Mouse (Mus musculus): ENCODE data around the gene Olfr727. TPM values are rescaled to one million over a fixed set of nuclear protein-coding genes. Genes with fewer than 3 reads are reported as not detected.

Olfr727 gene
- total RNA-seq (2021), result not detected

DNA sequence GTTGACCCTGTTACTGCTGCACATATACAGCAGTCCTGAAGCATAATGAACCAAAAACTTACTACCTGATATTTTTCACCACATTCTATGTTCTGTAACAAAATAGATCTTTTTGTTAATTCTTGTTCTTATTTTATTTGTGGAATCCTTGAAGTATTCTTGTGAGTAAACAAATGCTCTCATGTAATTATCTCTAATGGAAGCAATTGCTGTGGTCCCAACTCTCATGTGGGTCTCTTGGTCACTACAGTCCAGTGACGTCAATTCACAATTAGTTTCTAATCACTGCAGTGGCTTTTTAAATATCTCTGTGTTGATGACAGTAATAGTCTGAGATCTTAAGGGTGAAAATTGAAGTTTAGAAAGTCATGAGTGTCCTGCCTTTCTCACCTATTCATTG is at the start of gene Olfr727:
Gene Olfr727 (plus strand): TSS at position 301 of the 400 bp plus-strand sequence.
- no peak for DNase-seq
- intact Hi-C loops (cut with DNase I), result no loop called here

GRCm38 (mm10) chr14:50090853-50091252 is 32.1 kb upstream of the Olfr727 start, which contains the start of gene Olfr726:
TSS of gene Olfr726 (minus strand) at chr14:50090953.
- intact Hi-C loops (cut with DNase I), result no loop called here

DNA sequence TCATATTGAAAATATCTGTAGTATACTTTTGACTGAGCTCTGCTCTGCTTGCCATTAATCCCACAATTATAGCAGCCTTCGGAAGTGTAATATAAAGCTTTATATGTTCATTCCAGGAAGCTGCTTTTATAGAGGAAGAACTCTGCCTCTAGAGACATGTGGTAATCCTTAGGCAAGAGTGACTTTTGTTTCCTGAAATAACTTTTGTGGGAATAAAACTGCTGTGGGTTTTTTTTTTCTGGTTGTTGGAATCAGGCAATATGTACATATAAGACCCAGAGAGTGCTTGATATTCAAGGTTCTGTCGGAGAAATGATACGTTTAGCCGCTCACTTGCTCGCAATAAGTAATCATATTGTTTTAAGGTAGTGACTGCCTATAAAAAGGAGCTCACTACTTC is 19.6 kb downstream of the Olfr727 start, which contains the start of gene Olfr728:
Gene Olfr728 (minus strand): TSS at position 101 of the 400 bp plus-strand sequence.
- intact Hi-C loops (cut with DNase I), result no loop called here

More at GRCm38 (mm10) chr14:50090853-50091252, 32.1 kb upstream of the Olfr727 start, which contains the start of gene Olfr726:
- no peak for DNase-seq

DNA sequence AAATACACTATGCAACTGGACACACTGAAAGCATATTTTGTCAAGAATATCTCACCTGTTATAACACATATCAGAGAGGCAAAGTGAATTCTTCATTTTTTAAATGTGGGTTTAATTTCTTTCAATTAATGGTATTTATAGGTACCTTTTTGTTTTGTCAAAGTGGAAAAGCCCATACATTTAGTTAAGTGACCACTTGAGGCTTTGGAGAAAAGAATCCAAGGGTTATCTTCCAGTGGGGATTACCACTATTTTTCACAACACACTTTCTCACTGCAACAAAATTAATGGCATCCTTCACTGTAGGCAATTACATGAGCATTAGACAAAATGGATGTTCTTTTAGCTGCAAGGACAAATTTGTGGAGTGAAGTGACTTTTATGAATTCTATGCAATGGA is 29.8 kb downstream of the Olfr727 start, which contains the start of gene Olfr729:
Gene Olfr729 (minus strand): TSS at position 101 of the 400 bp plus-strand sequence.
- intact Hi-C loops (cut with DNase I), result no loop called here
- no peak for DNase-seq

More for the DNA sequence above, 19.6 kb downstream of the Olfr727 start, which contains the start of gene Olfr728:
- DNase-seq, result no peak

Other genes starting within 250 kb of the Olfr727 start
- gene Olfr722, start 221.2 kb upstream of the Olfr727 start, total RNA-seq (2021), result not detected
- gene Olfr723, start 191.4 kb upstream of the Olfr727 start, total RNA-seq (2021), result not detected
- not detected for gene Olfr724, start 159.9 kb upstream of the Olfr727 start, total RNA-seq (2021)
- gene Olfr725, start 82.8 kb upstream of the Olfr727 start, total RNA-seq (2021), result not detected
- not detected for gene Olfr726, start 32.2 kb upstream of the Olfr727 start, total RNA-seq (2021)
- not detected for gene Olfr728, start 19.5 kb downstream of the Olfr727 start, total RNA-seq (2021)
- not detected for gene Olfr729, start 29.7 kb downstream of the Olfr727 start, total RNA-seq (2021)
- not detected for gene Olfr730, start 65.0 kb downstream of the Olfr727 start, total RNA-seq (2021)
- not detected for gene Olfr731, start 118.7 kb downstream of the Olfr727 start, total RNA-seq (2021)
- gene Olfr732, start 161.0 kb downstream of the Olfr727 start, total RNA-seq (2021), result not detected
- gene Olfr733, start 178.3 kb downstream of the Olfr727 start, total RNA-seq (2021), result not detected
- gene Olfr734, start 203.6 kb downstream of the Olfr727 start, total RNA-seq (2021), result not detected
- under 1 TPM in 1 of 2 experiments, not detected in 1; 0.08 TPM for gene Olfr735, start 225.7 kb downstream of the Olfr727 start, total RNA-seq (2021)
- not detected for gene Tlr11, start 234.7 kb downstream of the Olfr727 start, total RNA-seq (2021)

Data from left cerebral cortex, postnatal 4 days (tissue).